Mouse (Mus musculus) thymus, adult 2 months (tissue): ENCODE measurements around the gene Cst6. TPM values are rescaled to one million over a fixed set of nuclear protein-coding genes. Genes with fewer than 3 reads are reported as not detected.

Experiments used
- DNase-seq: peaks from one replicate; pipeline ENCODE4 v3.0.0; 2021
- H3K27ac ChIP-seq: fragments of 200-500 bp; 2 replicates; pipeline ENCODE4 v1.5.1; 2012; ENCODE audit warnings: low read length, control low read depth; ENCODE audit not compliant: control insufficient read depth, insufficient read depth
- H3K27me3 ChIP-seq: fragments of 200-500 bp; 2 replicates; pipeline ENCODE4 v1.6.1; 2012; ENCODE audit warnings: mild to moderate bottlenecking, low read length, moderate library complexity, mixed read lengths; ENCODE audit not compliant: control insufficient read depth, insufficient read depth
- H3K36me3 ChIP-seq: fragments of 200-500 bp; 2 replicates; pipeline ENCODE4 v1.6.1; 2012; ENCODE audit warnings: mild to moderate bottlenecking, low read length, moderate library complexity; ENCODE audit not compliant: control insufficient read depth, insufficient read depth
- H3K4me1 ChIP-seq: fragments of 200-500 bp; replicated peaks from 2 replicates; pipeline ENCODE4 v1.6.1; 2012; ENCODE audit warnings: low read length; ENCODE audit not compliant: control insufficient read depth, insufficient read depth
- H3K4me3 ChIP-seq: fragments of 200-500 bp; 2 replicates; pipeline ENCODE4 v1.5.1; 2012; ENCODE audit warnings: mild to moderate bottlenecking, low read length, control low read depth, moderate library complexity; ENCODE audit not compliant: control insufficient read depth, insufficient read depth
- CTCF ChIP-seq: fragments of 200-500 bp; IDR thresholded peaks from 2 replicates; pipeline ENCODE4 v1.5.1; 2012; ENCODE audit warnings: mild to moderate bottlenecking, control low read depth, low read length, moderate library complexity, borderline replicate concordance; ENCODE audit not compliant: control insufficient read depth, poor library complexity, insufficient read depth; ENCODE audit errors: extremely low read depth
- POLR2A ChIP-seq: fragments of 200-500 bp; IDR thresholded peaks from 2 replicates; pipeline ENCODE4 v1.6.1; 2012; ENCODE audit warnings: mild to moderate bottlenecking, low read length, control low read depth, moderate library complexity; ENCODE audit not compliant: control insufficient read depth, poor library complexity, insufficient read depth; ENCODE audit errors: extremely low read depth
- WGBS: fragments of 180-500 bp; shearing (Covaris S2); methylation state at CpG from one replicate; pipeline ENCODE4 v1.1.7; 2018; 5-methylcytosine and 5-hydroxymethylcytosine counted together
- polyA plus RNA-seq: library from polyadenylated mRNA; depleted of rRNA; stranded (reverse); fragments of >200 nt; gene quantifications from 2 replicates; pipeline ENCODE4 v1.2.3, GENCODE M21; 2012

The Cst6 gene
- polyA plus RNA-seq, 1 experiment = 101 TPM

DNA sequence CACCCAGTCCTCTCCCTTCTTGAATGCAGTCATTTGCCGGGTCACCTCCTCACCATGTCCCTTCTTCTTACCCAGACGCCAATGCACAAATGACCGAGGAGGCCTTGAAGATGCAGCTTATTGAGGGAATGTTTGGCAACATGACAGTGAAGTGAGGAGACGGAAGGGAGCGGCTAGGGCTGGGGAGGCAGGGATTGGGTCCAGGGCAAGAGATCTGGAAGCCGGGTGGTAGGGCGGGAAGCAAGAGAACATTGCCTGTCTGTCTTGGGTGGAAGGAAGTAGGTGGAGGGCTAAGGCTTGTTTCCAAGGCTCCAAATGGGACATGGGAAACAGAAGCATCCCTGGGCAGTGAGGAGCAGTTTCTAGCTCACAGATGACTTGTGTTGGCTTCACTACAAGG lies 8.0 kb downstream of the Cst6 start:
- no peaks in the 10 kb centered on the region for H3K27me3 ChIP-seq
- H3K4me1 ChIP-seq = peaks cover 2% of the 10 kb centered on the region
- TF ChIP-seq CTCF = no peak
- no peak for TF ChIP-seq POLR2A
- WGBS = 96% methylated on average over 7 of the region's 7 CpGs
- H3K4me3 ChIP-seq = no peak overlapping the region
- no peak for DNase-seq
- H3K27ac ChIP-seq = no peak overlapping the region
- no peaks in the 10 kb centered on the region for H3K36me3 ChIP-seq

DNA sequence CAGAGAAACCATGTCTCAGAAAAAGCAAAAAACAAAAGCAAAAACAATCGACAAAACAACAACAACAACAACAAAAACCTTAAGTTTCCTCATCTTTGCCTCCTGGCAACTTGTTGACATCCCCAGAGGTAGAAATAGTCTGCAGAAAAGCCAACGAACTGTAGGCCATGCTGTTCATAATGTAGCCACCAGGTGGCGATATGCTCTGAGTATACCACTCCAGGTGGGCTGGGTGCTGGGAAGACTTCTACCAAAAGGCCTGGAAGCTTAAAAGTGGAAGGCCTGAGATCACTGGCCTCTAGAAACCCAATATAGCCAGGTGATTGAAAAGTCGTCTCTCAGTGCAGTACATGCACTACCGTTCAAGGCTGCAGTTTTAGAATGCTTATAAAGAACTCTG lies 11.4 kb downstream of the Cst6 start:
- Histone ChIP-seq H3K36me3 (no peaks in the 10 kb centered on the region), H3K4me1 (no peaks in the 10 kb centered on the region), H3K27ac (no peak overlapping the region), H3K4me3 (no peak overlapping the region), H3K27me3 (no peaks in the 10 kb centered on the region)
- TF ChIP-seq POLR2A = no peak
- TF ChIP-seq CTCF = no peak
- WGBS = 22% methylated on average over 5 of the region's 5 CpGs
- DNase-seq = peak; percentile 76

DNA sequence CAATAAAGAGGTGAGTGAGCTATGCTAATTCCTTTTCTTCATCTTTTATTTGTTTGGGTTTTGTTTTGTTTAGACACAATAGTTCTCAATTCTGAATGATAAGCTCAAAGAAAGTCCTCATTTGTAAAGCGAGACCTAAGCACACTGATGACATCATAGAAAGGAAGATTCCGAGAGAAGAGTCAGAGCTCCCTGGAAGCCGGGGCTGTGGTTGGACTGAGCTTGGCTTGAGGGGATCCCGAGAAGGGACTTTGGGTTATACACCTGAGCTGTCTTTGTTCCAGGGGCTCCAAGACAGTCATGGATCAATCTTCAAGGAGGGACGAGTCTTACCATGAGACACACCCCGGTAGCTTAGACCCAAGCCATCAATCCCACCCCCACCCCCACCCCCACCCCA lies 13.9 kb downstream of the Cst6 start, which contains the start of gene Catsper1:
TSS of gene Catsper1 (plus strand) at position 301 of the 400 bp plus-strand sequence.
- DNase-seq = no peak
- Histone ChIP-seq H3K4me3 (no peak within 1 kb of the TSS), H3K36me3 (no peaks in the 10 kb centered on the region), H3K27me3 (no peaks in the 10 kb centered on the region; the same call in 1 of the 2 replicates), H3K27ac (no peak within 1 kb of the TSS), H3K4me1 (no peaks in the 10 kb centered on the region)
- TF ChIP-seq POLR2A = no peak
- no peak for TF ChIP-seq CTCF
- 95% methylated on average over 6 of the region's 6 CpGs for WGBS

DNA sequence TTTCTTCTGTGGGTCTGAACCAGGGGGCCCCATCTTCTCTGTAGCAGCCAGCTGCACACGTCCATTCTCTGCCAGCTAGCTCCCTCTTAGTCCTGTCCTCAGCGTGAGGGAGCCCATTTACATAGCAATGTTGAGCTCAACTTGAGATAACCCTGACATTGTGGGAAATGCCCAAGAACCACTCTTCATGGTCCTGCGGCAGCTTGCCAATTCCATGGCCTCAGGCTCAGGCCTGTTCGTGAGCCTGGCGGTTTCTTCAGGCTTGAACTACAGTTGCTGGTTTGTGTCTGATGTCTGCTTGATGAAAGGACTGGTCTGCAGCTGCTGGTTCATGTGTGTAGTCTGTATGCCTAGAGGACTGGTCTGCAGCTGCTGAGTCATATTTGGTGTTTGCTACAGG lies 14.6 kb downstream of the Cst6 start:
- no peak overlapping the region for H3K4me3 ChIP-seq
- no peak for DNase-seq
- H3K4me1 ChIP-seq = no peaks in the 10 kb centered on the region
- H3K27me3 ChIP-seq = no peaks in the 10 kb centered on the region; the same call in 1 of the 2 replicates
- H3K36me3 ChIP-seq = no peaks in the 10 kb centered on the region
- 91% methylated on average over 5 of the region's 5 CpGs for WGBS
- no peak overlapping the region for H3K27ac ChIP-seq
- TF ChIP-seq CTCF (no peak), POLR2A (no peak)

DNA sequence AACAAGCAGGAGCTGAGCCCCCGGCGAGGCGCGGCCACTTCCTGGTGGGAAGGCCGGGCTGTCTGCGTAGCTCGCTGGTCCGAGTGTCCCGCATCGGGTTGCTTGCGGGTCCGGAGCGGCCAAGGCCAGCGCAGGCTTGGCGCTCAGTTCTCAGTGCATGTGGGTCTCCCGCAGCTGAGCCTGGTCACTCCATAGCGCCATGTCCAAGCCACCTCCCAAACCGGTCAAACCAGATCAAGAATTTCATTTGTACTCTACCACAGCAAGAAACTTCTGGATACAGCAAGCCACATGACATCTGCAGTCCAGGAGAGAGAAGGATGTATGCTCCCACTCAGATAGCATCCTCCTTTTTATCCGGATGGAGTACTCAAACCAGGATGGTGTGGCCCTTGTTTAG lies 21.4 kb downstream of the Cst6 start:
- WGBS = 95% methylated on average over 19 of the region's 19 CpGs
- no peak overlapping the region for H3K4me3 ChIP-seq
- no peaks in the 10 kb centered on the region; the same call in 1 of the 2 replicates for H3K27me3 ChIP-seq
- H3K36me3 ChIP-seq = no peaks in the 10 kb centered on the region
- peaks cover 6% of the 10 kb centered on the region for H3K4me1 ChIP-seq
- no peak for DNase-seq
- H3K27ac ChIP-seq = no peak overlapping the region
- TF ChIP-seq CTCF (no peak), POLR2A (no peak)

- Histone ChIP-seq H3K4me3 (peak overlapping the region; percentile 54), H3K27ac (no peak overlapping the region), H3K36me3 (no peaks in the 10 kb centered on the region), H3K4me1 (peaks cover 6% of the 10 kb centered on the region), H3K27me3 (no peaks in the 10 kb centered on the region)
- 38% methylated on average over 17 of the region's 17 CpGs for WGBS
- no peak for TF ChIP-seq CTCF
- no peak for TF ChIP-seq POLR2A
- peak; percentile 52 for DNase-seq
Observed at GRCm38 (mm10) chr19:5323801-5324200, 25.6 kb downstream of the Cst6 start.

GRCm38 (mm10) chr19:5313189-5313588 lies 36.2 kb downstream of the Cst6 start:
- no peak overlapping the region for H3K27ac ChIP-seq
- whole genome bisulfite sequencing = 74% methylated on average over 8 of the region's 8 CpGs
- no peak overlapping the region for H3K4me3 ChIP-seq
- DNase-seq = no peak
- H3K4me1 ChIP-seq = no peaks in the 10 kb centered on the region
- H3K36me3 ChIP-seq = no peaks in the 10 kb centered on the region
- TF ChIP-seq CTCF (no peak), POLR2A (no peak)
- no peaks in the 10 kb centered on the region for H3K27me3 ChIP-seq
